Mouse (Mus musculus): ENCODE results near the gene Gns. TPM values are rescaled to one million over a fixed set of nuclear protein-coding genes. Genes with fewer than 3 reads are reported as not detected.
A peak's percentile ranks its signal among the peaks of the same experiment; 100 is the strongest.

Gene Gns
- 47.2 TPM for polyA plus RNA-seq (2012; fragmentation: generic; extraction: Trizol)
- long read RNA-seq, experiment 1, transcript Gns-201 (14 exons, 3,855 nt) = major isoform, 28 of 47 reads
- long read RNA-seq, experiment 1, partial matches to known transcripts = 4 of 47 reads
- long read RNA-seq, experiment 1, other reads (novel, unspliced or antisense) = 15 of 47 reads
- long read RNA-seq, experiment 2, transcript Gns-201 (14 exons, 3,855 nt) = major isoform, 428 of 474 reads
- long read RNA-seq, experiment 2, partial matches to known transcripts = 27 of 474 reads
- long read RNA-seq, experiment 2, other reads (novel, unspliced or antisense) = 19 of 474 reads

DNA sequence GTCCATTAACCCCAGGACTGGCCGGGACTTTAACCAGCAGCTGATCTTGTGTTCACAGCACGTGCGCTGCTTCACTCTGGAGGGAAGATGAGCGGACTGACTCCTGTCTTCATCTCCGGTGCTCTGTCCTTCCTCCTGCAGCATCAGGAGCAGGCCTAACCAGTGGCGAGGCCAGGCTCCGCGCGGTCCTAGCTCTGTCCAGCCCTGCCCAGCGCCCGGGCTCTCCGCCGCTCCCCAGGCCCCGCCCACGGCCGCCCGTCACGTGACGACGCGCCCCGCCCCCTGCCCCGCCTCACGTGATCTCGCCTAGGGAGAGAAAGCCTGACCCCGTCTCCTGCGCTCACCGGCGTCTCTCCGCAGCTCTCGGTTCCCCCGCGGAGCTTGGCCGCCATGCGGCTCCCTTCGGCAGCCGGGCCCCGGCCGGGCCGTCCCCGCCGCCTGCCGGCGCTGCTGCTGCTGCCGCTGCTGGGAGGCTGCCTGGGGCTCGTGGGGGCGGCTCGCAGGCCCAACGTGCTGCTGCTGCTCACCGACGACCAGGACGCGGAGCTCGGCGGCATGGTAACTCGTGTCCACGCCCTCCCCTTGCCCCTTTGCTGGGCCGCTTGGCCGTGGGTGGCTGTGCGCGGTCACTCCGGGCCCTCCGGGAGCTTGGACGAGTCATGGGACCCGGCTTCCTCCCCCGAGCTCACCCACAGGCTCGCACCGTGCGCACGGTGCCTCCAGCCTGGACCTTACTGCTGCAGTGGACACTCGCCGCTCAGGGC, at the start of gene Gns:
Gene Gns, plus strand, starts transcription at position 290 of the 764 bp plus-strand sequence.
- peaks cover 39% of the 10 kb centered on the region for H3K79me3 ChIP-seq (ENCODE audit: low read depth)
- peak within 1 kb of the TSS; percentile 89 for H3ac ChIP-seq (ENCODE audit: control insufficient read depth, insufficient read length, low read depth)
- H3K4me3 ChIP-seq (ENCODE audit: insufficient read depth, poor library complexity, severe bottlenecking) = peak within 1 kb of the TSS; percentile 72
- peaks cover 14% of the 10 kb centered on the region for H3K36me3 ChIP-seq (ENCODE audit: control insufficient read depth, insufficient read depth)
- TF ChIP-seq CTCF (IDR thresholded peaks at IDR 0.05; ENCODE audit: control insufficient read depth, insufficient read depth, insufficient read length) (no peak), FOSL1 (IDR thresholded peaks at IDR 0.05; ENCODE audit: insufficient read depth, low read length, poor library complexity, severe bottlenecking) (no peak), MAX (IDR thresholded peaks at IDR 0.05) (peak; percentile 15), MYOG (IDR thresholded peaks at IDR 0.05; ENCODE audit: control insufficient read depth, extremely low read depth, insufficient read length) (no peak), USF1 (IDR thresholded peaks at IDR 0.05; ENCODE audit: low read depth) (peak; percentile 92), MYOD1 (IDR thresholded peaks at IDR 0.05; ENCODE audit: control insufficient read depth, insufficient read length, low read depth) (no peak), CEBPB (IDR thresholded peaks at IDR 0.05; ENCODE audit: low read depth) (no peak)
- no peaks in the 10 kb centered on the region for H3K27me3 ChIP-seq (ENCODE audit: control insufficient read depth, insufficient read depth, insufficient read length)
- peaks cover 50% of the 10 kb centered on the region for H3K79me2 ChIP-seq (ENCODE audit: control insufficient read depth, insufficient read depth)

DNA sequence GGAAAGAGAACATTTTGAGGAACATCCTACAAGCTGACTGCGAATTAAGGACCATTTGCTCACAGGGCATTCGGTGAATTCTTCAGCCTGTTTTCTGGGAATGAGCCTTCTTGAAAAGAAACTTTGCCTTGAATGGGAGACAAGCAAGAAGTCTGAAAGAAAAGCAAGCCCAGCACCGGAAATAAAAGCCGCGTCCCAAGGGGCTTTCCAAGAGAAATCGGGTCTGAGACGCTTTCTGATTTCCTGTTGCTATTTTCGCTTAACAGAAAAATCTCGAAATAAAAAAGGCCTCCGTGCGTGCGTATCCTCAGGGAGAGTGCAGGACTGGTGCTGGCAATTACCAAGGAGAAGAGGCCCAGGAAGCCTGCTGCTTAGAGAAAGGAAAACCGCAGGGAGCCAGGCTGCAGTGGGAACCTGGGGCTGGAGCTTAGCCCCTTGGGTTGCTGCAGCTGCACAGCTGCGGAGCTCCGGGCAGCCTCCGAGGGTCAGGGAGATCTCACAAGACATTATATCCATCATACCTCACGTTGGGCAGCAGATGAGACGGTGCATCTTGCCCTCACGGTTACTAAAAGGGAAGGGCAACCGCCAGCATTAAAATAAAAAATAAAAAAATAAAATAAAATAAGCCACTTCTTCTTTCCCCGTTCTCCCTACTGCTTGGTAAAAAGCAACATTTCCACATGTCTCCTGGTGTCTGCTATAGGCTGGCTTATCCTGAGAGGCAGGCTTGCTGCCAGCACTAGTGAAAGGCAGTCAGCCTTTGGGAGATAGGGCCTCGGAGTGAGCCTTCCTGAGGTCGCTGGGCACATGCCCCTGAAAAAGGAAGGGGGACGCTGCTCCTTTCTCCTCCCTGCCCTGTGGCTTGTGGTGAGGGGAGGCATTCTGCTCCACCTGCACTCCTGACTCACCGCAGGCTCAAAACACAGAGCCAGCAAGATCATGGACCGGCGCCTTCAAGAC, 49.3 kb upstream of the Gns start:
- no peak overlapping the region for H3K4me3 ChIP-seq (ENCODE audit: insufficient read depth, poor library complexity, severe bottlenecking)
- peaks cover 11% of the 10 kb centered on the region for H3K27me3 ChIP-seq (ENCODE audit: control insufficient read depth, insufficient read depth, insufficient read length)
- H3K36me3 ChIP-seq (ENCODE audit: control insufficient read depth, insufficient read depth) = no peaks in the 10 kb centered on the region
- no peaks in the 10 kb centered on the region for H3K79me3 ChIP-seq (ENCODE audit: low read depth)
- no peak overlapping the region for H3ac ChIP-seq (ENCODE audit: control insufficient read depth, insufficient read length, low read depth)
- TF ChIP-seq USF1 (IDR thresholded peaks at IDR 0.05; ENCODE audit: low read depth) (no peak), MAX (IDR thresholded peaks at IDR 0.05) (no peak), FOSL1 (IDR thresholded peaks at IDR 0.05; ENCODE audit: insufficient read depth, low read length, poor library complexity, severe bottlenecking) (no peak), CTCF (IDR thresholded peaks at IDR 0.05; ENCODE audit: control insufficient read depth, insufficient read depth, insufficient read length) (no peak), CEBPB (IDR thresholded peaks at IDR 0.05; ENCODE audit: low read depth) (no peak), MYOG (IDR thresholded peaks at IDR 0.05; ENCODE audit: control insufficient read depth, extremely low read depth, insufficient read length) (no peak), MYOD1 (IDR thresholded peaks at IDR 0.05; ENCODE audit: control insufficient read depth, insufficient read length, low read depth) (no peak)
- H3K79me2 ChIP-seq (ENCODE audit: control insufficient read depth, insufficient read depth) = no peaks in the 10 kb centered on the region

- no peak overlapping the region for H3ac ChIP-seq (ENCODE audit: control insufficient read depth, insufficient read length, low read depth)
- H3K4me3 ChIP-seq (ENCODE audit: insufficient read depth, poor library complexity, severe bottlenecking) = no peak overlapping the region
- no peak for TF ChIP-seq USF1 (IDR thresholded peaks at IDR 0.05; ENCODE audit: low read depth)
- H3K79me2 ChIP-seq (ENCODE audit: control insufficient read depth, insufficient read depth) = no peaks in the 10 kb centered on the region
- no peaks in the 10 kb centered on the region for H3K36me3 ChIP-seq (ENCODE audit: control insufficient read depth, insufficient read depth)
- peaks cover 4% of the 10 kb centered on the region for H3K27me3 ChIP-seq (ENCODE audit: control insufficient read depth, insufficient read depth, insufficient read length)
- no peaks in the 10 kb centered on the region for H3K79me3 ChIP-seq (ENCODE audit: low read depth)
Measured at GRCm38 (mm10) chr10:121316361-121316760, 48.5 kb upstream of the Gns start.

DNA sequence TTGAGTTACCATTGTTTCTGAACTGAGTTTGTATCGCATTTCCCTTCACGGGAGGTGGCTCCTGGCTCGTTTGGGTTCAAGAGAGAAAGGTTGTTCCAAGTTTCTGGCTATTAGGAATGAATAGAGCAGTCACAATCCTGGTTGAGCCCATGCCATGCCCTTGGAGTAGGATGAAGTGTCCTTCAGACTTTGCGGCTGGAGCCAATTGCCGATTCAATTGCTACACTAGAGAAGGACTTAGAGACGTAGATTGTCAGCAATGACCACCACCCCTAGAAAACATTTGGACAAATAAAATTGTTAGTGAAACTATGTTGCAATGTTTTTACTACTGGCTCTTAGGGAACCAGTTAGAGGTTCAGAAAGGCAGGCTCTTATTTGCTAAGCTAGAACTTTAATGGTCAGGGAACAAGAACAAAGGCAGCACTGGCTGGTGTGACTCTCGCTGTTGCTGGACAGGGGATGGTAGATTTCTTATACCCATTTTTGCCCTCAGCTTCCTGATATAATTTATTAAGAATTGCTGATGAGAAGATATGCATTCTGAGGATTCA, 46.4 kb upstream of the Gns start:
- Histone ChIP-seq H3K4me3 (ENCODE audit: insufficient read depth, poor library complexity, severe bottlenecking) (no peak overlapping the region), H3K27me3 (ENCODE audit: control insufficient read depth, insufficient read depth, insufficient read length) (no peaks in the 10 kb centered on the region), H3K79me3 (ENCODE audit: low read depth) (no peaks in the 10 kb centered on the region), H3K79me2 (ENCODE audit: control insufficient read depth, insufficient read depth) (no peaks in the 10 kb centered on the region), H3K36me3 (ENCODE audit: control insufficient read depth, insufficient read depth) (no peaks in the 10 kb centered on the region), H3ac (ENCODE audit: control insufficient read depth, insufficient read length, low read depth) (no peak overlapping the region)
- TF ChIP-seq CEBPB (IDR thresholded peaks at IDR 0.05; ENCODE audit: low read depth) = no peak
- TF ChIP-seq MYOG (IDR thresholded peaks at IDR 0.05; ENCODE audit: control insufficient read depth, extremely low read depth, insufficient read length) = no peak
- TF ChIP-seq MYOD1 (IDR thresholded peaks at IDR 0.05; ENCODE audit: control insufficient read depth, insufficient read length, low read depth) = no peak
- TF ChIP-seq CTCF (IDR thresholded peaks at IDR 0.05; ENCODE audit: control insufficient read depth, insufficient read depth, insufficient read length) = no peak
- TF ChIP-seq USF1 (IDR thresholded peaks at IDR 0.05; ENCODE audit: low read depth) = no peak
- TF ChIP-seq MAX (IDR thresholded peaks at IDR 0.05) = no peak
- TF ChIP-seq FOSL1 (IDR thresholded peaks at IDR 0.05; ENCODE audit: insufficient read depth, low read length, poor library complexity, severe bottlenecking) = no peak

DNA sequence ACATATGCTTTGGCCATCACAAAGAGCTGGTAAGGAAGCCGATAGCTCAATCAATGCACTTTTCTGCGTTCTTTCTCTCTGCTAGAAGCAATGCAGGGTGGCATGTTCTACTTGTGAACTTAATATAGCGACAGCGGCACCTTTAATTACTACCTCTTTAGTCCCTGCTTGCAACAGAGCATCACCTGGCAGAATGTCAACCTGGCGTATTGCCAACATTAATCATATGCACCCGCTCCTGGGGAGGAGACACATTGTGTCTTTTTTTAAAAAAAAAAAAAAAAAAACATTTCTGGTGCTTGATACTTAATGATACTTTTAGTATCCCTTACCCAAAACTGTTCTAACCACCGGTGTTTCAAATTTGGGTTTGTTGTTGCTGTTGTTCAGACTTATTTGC, 41.4 kb upstream of the Gns start:
- no peaks in the 10 kb centered on the region for H3K79me3 ChIP-seq (ENCODE audit: low read depth)
- H3K79me2 ChIP-seq (ENCODE audit: control insufficient read depth, insufficient read depth) = no peaks in the 10 kb centered on the region
- no peak overlapping the region for H3K4me3 ChIP-seq (ENCODE audit: insufficient read depth, poor library complexity, severe bottlenecking)
- H3K27me3 ChIP-seq (ENCODE audit: control insufficient read depth, insufficient read depth, insufficient read length) = no peaks in the 10 kb centered on the region
- no peak for TF ChIP-seq USF1 (IDR thresholded peaks at IDR 0.05; ENCODE audit: low read depth)
- no peak for TF ChIP-seq MAX (IDR thresholded peaks at IDR 0.05)
- no peak for TF ChIP-seq FOSL1 (IDR thresholded peaks at IDR 0.05; ENCODE audit: insufficient read depth, low read length, poor library complexity, severe bottlenecking)
- no peak for TF ChIP-seq MYOG (IDR thresholded peaks at IDR 0.05; ENCODE audit: control insufficient read depth, extremely low read depth, insufficient read length)
- TF ChIP-seq MYOD1 (IDR thresholded peaks at IDR 0.05; ENCODE audit: control insufficient read depth, insufficient read length, low read depth) = no peak
- no peak for TF ChIP-seq CEBPB (IDR thresholded peaks at IDR 0.05; ENCODE audit: low read depth)
- TF ChIP-seq CTCF (IDR thresholded peaks at IDR 0.05; ENCODE audit: control insufficient read depth, insufficient read depth, insufficient read length) = no peak
- H3K36me3 ChIP-seq (ENCODE audit: control insufficient read depth, insufficient read depth) = no peaks in the 10 kb centered on the region
- no peak overlapping the region for H3ac ChIP-seq (ENCODE audit: control insufficient read depth, insufficient read length, low read depth)
